Mouse (Mus musculus) urinary bladder, postnatal 25 days (tissue): ENCODE results near the gene Urm1.
"Not testable (repeated sequence)": the region's sequence is repeated elsewhere in the genome, so short reads cannot be mapped to it uniquely, and the experiment has no call there.

Experiments used
- DNase-seq: peaks from one replicate; pipeline ENCODE4 v3.0.0; 2022; ENCODE audit warnings: low spot score

Urm1 gene

GRCm38 (mm10) chr2:29865125-29865524, 45.2 kb downstream of the Urm1 start:
- DNase-seq, result no peak

GRCm38 (mm10) chr2:29868949-29869645, 49.2 kb downstream of the Urm1 start, which contains the start of gene Cercam:
Gene Cercam (plus strand): TSS chr2:29869164.
- peak; percentile 85 for DNase-seq

GRCm38 (mm10) chr2:29869646-29870451, 50.0 kb downstream of the Urm1 start:
- peak; percentile 15 for DNase-seq

- no peak for DNase-seq
These were observed 52.9 kb downstream of the Urm1 start for GRCm38 (mm10) chr2:29872581-29873295.

- no peak for DNase-seq
These were observed 53.9 kb downstream of the Urm1 start for GRCm38 (mm10) chr2:29873801-29874200.

- DNase-seq, result no peak
These were observed 58.2 kb downstream of the Urm1 start for GRCm38 (mm10) chr2:29878061-29878460.

- DNase-seq, result no peak
These were observed 59.3 kb downstream of the Urm1 start for GRCm38 (mm10) chr2:29879191-29879590.

- peak; percentile 29 for DNase-seq
These were observed 60.3 kb downstream of the Urm1 start for GRCm38 (mm10) chr2:29879964-29880830.

GRCm38 (mm10) chr2:29886659-29887292, 66.9 kb downstream of the Urm1 start:
- DNase-seq, result not testable (repeated sequence)

- DNase-seq, result peak; percentile 100
These were observed 69.4 kb downstream of the Urm1 start, which contains the start of gene Odf2 for GRCm38 (mm10) chr2:29889066-29889944. Gene Odf2 (plus strand): TSS chr2:29889221.

GRCm38 (mm10) chr2:29889991-29890833, 70.3 kb downstream of the Urm1 start:
- DNase-seq, result peak; percentile 74

- no peak for DNase-seq
These were observed 71.9 kb downstream of the Urm1 start for GRCm38 (mm10) chr2:29891773-29892172.
